Mouse (Mus musculus) neutrophil, adult 5-6 weeks (primary cell): ENCODE data around the gene Tdrd1. TPM values are rescaled to one million over a fixed set of nuclear protein-coding genes. Genes with fewer than 3 reads are reported as not detected.

ENCODE experiments used
- ATAC-seq: fragments of 151-379, 151-347 bp; 2 replicates; pipeline ENCODE4 v1.8.0; 2017; ENCODE audit warnings: mild to moderate bottlenecking, moderate TSS enrichment; ENCODE audit not compliant: insufficient number of reproducible peaks, poor library complexity, low FRiP score, severe bottlenecking; ENCODE audit errors: extremely low read depth
- total RNA-seq: library from RNA; stranded (forward); fragments of 200-1000 nt; gene quantifications from 2 replicates; pipeline ENCODE4 v1.2.3, GENCODE M21; 2017

Gene Tdrd1
- total RNA-seq, 1 experiment from 2014 or later: not detected

GRCm38 (mm10) chr19:56897654-56898053 lies 71.6 kb downstream of the Tdrd1 start:
- ATAC-seq: no peak

GRCm38 (mm10) chr19:56904095-56904494 lies 78.1 kb downstream of the Tdrd1 start:
- no peak for ATAC-seq

- ATAC-seq: no peak
These were observed 79.4 kb downstream of the Tdrd1 start for GRCm38 (mm10) chr19:56905395-56905794.

- ATAC-seq: no peak
These were observed 81.8 kb downstream of the Tdrd1 start for GRCm38 (mm10) chr19:56907850-56908249.

GRCm38 (mm10) chr19:56908472-56909270 lies 82.7 kb downstream of the Tdrd1 start:
- ATAC-seq: no peak

GRCm38 (mm10) chr19:56910561-56910960 lies 84.6 kb downstream of the Tdrd1 start:
- no peak for ATAC-seq

GRCm38 (mm10) chr19:56913761-56914160 lies 87.8 kb downstream of the Tdrd1 start:
- ATAC-seq: no peak

- no peak for ATAC-seq
These were observed 88.6 kb downstream of the Tdrd1 start for GRCm38 (mm10) chr19:56914658-56915057.

GRCm38 (mm10) chr19:56915084-56915483 lies 89.1 kb downstream of the Tdrd1 start:
- no peak for ATAC-seq

Other genes with a start within 250 kb of the Tdrd1 start
- gene Adrb1, start 104.0 kb upstream of the Tdrd1 start, total RNA-seq: 0.12 TPM in 1 of 2 replicates, not detected in the other
- 72.7 and 73.7 TPM in 2 replicates for gene Ccdc186, start 4.0 kb upstream of the Tdrd1 start, total RNA-seq
- gene Vwa2, start 48.0 kb downstream of the Tdrd1 start, total RNA-seq: not detected in 2 replicates
- not detected in 2 replicates for gene Afap1l2, start 182.0 kb downstream of the Tdrd1 start, total RNA-seq